Mouse (Mus musculus) right cerebral cortex, postnatal 14 days (tissue): ENCODE data around the gene Gm5796.
"Not testable (repeated sequence)": the region's sequence is repeated elsewhere in the genome, so short reads cannot be mapped to it uniquely, and the experiment has no call there.

Experiments used
- DNase-seq: peaks from one replicate; pipeline ENCODE4 v3.0.0; 2022

Gene Gm5796

DNA sequence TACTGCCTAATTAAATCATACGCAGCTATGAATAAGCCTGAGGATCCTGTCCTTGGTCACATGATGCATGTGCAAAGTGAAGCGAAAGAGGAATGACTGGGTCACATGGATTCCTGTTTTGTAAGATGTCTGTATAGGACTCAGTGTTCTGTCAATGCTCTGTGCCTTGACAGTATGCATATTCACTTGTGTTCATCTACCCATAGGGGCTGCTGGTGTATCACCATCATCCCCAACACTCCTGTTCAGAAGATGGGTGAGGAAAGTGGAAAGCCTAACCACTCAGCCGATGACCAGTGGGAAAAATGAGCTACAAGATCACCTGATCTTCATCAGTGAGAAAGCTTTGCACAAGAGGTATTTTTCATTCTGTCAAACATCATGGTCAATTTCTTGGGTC lies at the start of gene Gm5796:
Gene Gm5796, plus strand, starts transcription at position 301 of the 400 bp plus-strand sequence.
- not testable (repeated sequence) for DNase-seq

- not testable (repeated sequence) for DNase-seq
These were observed 25.6 kb upstream of the Gm5796 start, which contains the start of gene Gm3099 for GRCm38 (mm10) chr14:3998094-3998493. TSS of gene Gm3099 (plus strand) at chr14:3998394.

- DNase-seq, result not testable (repeated sequence)
These were observed 60.1 kb downstream of the Gm5796 start, which contains the start of gene Gm3115 for GRCm38 (mm10) chr14:4083820-4084219. TSS of gene Gm3115 (plus strand) at chr14:4084120.
